Mouse (Mus musculus) liver, embryonic 14.5 days (tissue): ENCODE results near the gene Gm26602.
"Not testable (repeated sequence)": the region's sequence is repeated elsewhere in the genome, so short reads cannot be mapped to it uniquely, and the experiment has no call there.

Source experiments
- CTCF ChIP-seq: IDR thresholded peaks from 2 replicates; pipeline ENCODE4 v1.5.1; 2016; ENCODE audit warnings: antibody characterized with exemption, low read depth, control low read depth
- EP300 ChIP-seq: IDR thresholded peaks from 2 replicates; pipeline ENCODE4 v1.6.1; 2016; ENCODE audit warnings: antibody characterized with exemption, low read depth

- not testable (repeated sequence) for TF ChIP-seq CTCF, EP300
Measured at GRCm38 (mm10) chr10:79884938-79885337, 25.7 kb upstream of the Gm26602 start.
